Mouse (Mus musculus) left cerebral cortex, adult 18-20 months (tissue): Measurements from ENCODE around the gene Rplp2. TPM values are rescaled to one million over a fixed set of nuclear protein-coding genes. Genes with fewer than 3 reads are reported as not detected.

Experiments
- DNase-seq, 2 experiments: peaks; one replicate each; pipeline ENCODE4 v3.0.0; 2021 to 2022; ENCODE audit warnings: low spot score in 2 of 2, mixed read lengths in 1 of 2
- total RNA-seq, 2 experiments: library from RNA; stranded (reverse); gene quantifications; 2 replicates each; pipeline ENCODE4 v1.2.3; 2021

Gene Rplp2
- total RNA-seq, 2 experiments from 2014 or later: 555 to 600 TPM

- peak; percentile 62 to 77 for DNase-seq
These were observed 33.8 kb downstream of the Rplp2 start for GRCm38 (mm10) chr7:141480842-141481497.

- peak; percentile 50 to 60 for DNase-seq
These were observed 34.6 kb downstream of the Rplp2 start for GRCm38 (mm10) chr7:141481498-141482401.

GRCm38 (mm10) chr7:141482531-141483024 is 35.4 kb downstream of the Rplp2 start:
- no peak for DNase-seq

DNA sequence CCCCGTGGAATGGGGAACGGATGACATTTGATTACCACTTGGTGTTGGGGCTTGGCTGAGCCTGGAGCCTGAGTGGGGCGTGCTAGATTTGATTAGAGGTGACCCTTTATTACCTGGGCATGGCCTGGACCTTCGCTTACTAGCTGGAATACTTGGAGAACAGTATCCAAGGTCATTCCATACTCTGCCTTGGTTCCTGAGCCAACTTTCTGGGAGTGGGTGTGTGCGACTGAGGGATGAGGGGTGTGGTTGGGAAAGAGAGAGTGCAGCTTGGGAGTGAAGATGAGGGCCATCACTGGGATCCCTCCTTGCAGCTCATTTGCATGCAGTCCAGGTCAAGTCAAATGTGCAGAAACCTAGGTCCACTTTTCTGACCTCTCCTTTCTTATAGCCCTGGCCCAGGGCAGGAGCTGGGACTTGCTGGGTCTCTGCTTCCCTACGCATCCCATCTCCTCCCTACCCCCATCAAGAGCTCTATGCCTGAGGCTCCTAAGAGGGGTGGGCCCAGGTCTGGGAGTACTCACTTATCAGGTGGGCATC is 36.0 kb downstream of the Rplp2 start:
- no peak for DNase-seq

DNA sequence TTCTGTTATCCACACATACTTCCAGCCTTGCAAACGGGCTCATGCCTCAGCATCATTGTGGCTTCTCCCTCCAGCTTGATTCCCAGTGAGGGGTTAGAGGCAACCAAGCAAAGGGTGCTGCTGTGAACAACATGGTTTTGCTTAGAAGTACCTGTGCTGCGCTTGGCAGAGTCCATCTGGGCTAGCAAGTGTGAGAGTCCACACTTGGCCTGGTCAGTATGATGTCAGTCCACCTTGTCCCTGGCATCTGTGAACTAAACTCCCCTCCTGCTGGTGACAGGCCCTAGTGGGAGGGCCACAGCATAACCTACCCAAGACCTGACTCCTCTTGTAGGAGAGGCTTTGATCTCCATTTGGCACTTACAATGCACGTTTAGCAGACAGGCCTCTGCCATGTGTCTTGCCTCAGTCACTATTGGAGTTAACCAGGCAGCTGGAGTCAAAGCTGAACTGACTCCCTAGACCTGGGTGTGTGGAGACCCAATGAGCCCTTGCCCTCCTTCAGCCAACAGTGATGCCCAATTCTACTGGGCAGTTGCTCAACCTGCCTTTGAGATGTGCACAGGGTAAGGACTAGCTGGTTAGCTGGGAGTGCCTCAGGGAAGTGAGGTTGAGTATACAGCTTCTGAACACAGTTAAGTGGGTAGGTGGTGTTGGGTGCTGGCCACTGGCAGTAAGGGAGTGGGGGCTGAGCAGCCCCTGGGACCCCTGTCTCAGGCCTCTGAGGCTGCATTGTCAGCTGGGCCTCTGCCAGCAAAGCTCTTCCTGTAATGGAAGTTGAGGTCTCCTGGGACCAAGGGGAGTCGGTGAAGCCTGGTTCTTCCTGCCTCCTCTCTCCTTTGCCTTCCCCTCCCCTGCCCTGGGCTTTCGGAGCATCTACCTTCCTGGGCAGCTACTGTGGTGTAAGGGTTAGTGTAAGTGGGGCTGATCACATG is 37.3 kb downstream of the Rplp2 start:
- no peak for DNase-seq

DNA sequence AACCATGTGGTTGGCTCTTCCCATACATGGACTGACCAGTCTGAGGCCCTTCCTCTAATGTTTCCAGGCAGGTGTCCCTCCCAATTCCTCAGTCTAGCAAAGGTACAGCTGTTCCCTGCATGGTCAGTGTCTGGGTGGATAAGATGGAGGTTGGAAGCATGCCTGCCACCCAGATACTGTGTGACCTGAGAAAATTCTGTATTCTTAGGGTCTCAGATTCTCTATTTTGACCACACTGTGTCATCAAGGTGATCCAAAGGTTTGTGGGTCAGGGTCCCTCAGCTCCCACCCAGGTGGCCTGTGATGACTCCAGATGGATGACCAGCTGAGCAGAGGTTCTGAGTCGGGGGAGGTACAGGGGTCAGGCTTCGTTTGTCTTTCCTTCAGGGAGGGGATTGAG is 38.0 kb downstream of the Rplp2 start:
- no peak for DNase-seq

DNA sequence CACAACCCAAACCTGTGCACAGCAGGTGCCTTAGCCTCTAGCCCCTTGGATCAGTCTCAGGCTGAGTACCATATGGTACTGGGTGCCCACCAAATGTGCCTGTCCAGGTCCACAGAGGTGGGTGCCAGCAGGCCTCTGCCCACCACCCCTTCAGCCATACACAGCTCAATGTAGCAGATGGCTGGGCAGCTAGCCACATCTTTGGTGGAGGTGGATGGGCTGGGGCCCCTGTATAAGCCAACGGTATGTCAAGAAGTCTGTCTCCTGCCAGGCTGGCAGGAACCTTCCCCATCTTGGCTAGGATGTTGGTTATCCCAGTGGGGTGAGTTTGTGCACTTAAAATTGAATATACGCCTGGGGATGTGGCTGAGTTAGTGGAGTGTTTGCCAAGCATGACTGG is 38.4 kb downstream of the Rplp2 start:
- DNase-seq: no peak

- DNase-seq: no peak
These were observed 39.1 kb downstream of the Rplp2 start for GRCm38 (mm10) chr7:141486239-141486638.

GRCm38 (mm10) chr7:141487141-141487540 is 40.0 kb downstream of the Rplp2 start:
- no peak for DNase-seq

DNA sequence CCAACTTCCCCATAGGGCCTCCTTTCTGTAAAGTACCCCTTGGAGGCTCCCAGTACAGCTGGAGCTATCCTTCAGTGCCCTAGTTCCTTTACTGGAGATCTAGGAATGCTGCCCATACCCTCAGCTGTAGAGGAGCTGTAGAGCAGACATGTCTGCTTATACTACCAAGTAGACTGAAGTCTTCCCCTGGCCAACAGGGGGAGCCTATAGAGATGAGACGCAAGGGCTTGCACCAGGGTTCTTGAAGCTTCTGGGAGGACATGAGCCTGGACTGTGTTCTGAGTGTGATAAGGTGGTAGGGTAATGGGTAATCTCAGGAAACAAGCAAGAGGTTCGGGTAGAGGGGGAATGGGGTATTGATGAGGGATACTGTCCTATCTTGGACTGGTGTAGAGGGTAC is 44.0 kb downstream of the Rplp2 start:
- DNase-seq: no peak

GRCm38 (mm10) chr7:141492738-141493137 is 45.6 kb downstream of the Rplp2 start:
- DNase-seq: no peak

DNA sequence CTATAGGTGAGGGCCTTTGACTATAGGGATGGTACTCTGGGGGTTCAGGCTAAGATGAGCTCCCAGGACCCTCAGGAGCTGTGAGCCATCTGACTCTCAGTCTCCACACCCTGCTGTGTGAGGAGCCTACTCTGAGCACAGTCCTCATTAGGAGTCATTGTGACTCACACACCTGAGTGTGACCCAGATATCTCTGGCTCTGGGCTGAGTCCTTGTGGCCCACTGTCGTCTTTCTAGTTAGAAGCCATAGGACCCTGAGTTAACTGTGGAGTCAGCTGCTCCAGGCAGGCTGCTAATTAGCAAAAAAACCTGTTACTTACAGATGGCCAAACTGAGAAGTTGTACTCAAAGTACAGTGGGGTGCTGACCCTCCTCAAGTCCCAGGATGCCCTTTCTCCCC is 46.6 kb downstream of the Rplp2 start:
- no peak for DNase-seq

GRCm38 (mm10) chr7:141495379-141495778 is 48.2 kb downstream of the Rplp2 start:
- DNase-seq: no peak

DNA sequence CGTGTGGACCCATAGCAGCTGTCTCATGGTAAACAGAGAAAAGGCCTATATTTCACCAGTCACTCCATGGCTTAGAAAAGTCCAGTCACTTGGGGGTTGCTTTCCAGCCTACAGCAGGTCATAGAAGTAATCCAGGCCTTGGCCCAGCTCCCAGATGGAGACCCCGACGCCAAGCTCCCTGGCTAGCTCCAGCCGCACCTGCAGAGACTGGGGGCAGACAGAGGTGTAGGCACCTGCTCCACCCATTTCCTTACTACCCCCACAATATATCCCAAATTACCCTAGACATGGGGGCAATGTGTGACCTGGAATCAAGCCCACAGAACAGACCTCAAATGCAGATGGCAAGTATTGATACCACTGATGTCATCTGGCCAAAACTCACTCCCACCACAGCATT is 48.8 kb downstream of the Rplp2 start:
- no peak for DNase-seq

- no peak for DNase-seq
These were observed 50.4 kb downstream of the Rplp2 start for GRCm38 (mm10) chr7:141497600-141497999.

Other genes starting within 250 kb of the Rplp2 start
- not detected for gene Lmntd2, start 233.3 kb upstream of the Rplp2 start, total RNA-seq
- 1 to 10 TPM; 1.4 to 2.5 TPM for gene Rassf7, start 231.5 kb upstream of the Rplp2 start, total RNA-seq
- gene Phrf1, start 218.6 kb upstream of the Rplp2 start, total RNA-seq: 10 to 100 TPM; 73.6 to 75.1 TPM
- 1 to 10 TPM in 1 of 2 experiments, under 1 TPM in 1; 1.00 to 2.0 TPM for gene Irf7, start 180.9 kb upstream of the Rplp2 start, total RNA-seq
- not detected for gene Cdhr5, start 170.6 kb upstream of the Rplp2 start, total RNA-seq
- gene Sct, start 168.2 kb upstream of the Rplp2 start, total RNA-seq: not detected
- under 1 TPM; 0.33 to 0.66 TPM for gene Drd4, start 155.4 kb upstream of the Rplp2 start, total RNA-seq
- 10 to 100 TPM; 62.8 to 70.5 TPM for gene Deaf1, start 119.7 kb upstream of the Rplp2 start, total RNA-seq
- gene Tmem80, start 119.6 kb upstream of the Rplp2 start, total RNA-seq: 10 to 100 TPM; 24.6 to 34.6 TPM
- 1 to 10 TPM; 3.5 to 6.3 TPM for gene Eps8l2, start 108.5 kb upstream of the Rplp2 start, total RNA-seq
- 100 to 1,000 TPM in 1 of 2 experiments, 10 to 100 TPM in 1; 96.6 to 104 TPM for gene Taldo1, start 55.2 kb upstream of the Rplp2 start, total RNA-seq
- 10 to 100 TPM; 40.4 to 45.1 TPM for gene Gatd1, start 33.2 kb upstream of the Rplp2 start, total RNA-seq
- gene Cend1, start 17.9 kb upstream of the Rplp2 start, total RNA-seq: 100 to 1,000 TPM; 274 to 309 TPM
- 100 to 1,000 TPM; 251 to 254 TPM for gene Slc25a22, start 9.5 kb upstream of the Rplp2 start, total RNA-seq
- gene Pidd1, start 3.3 kb upstream of the Rplp2 start, total RNA-seq: 1 to 10 TPM; 1.1 to 1.4 TPM
- gene Pnpla2, start 7.8 kb downstream of the Rplp2 start, total RNA-seq: 10 to 100 TPM; 23.6 to 24.8 TPM
- 1 to 10 TPM; 3.7 to 4.5 TPM for gene Cracr2b, start 13.7 kb downstream of the Rplp2 start, total RNA-seq
- 10 to 100 TPM; 28.9 to 29.1 TPM for gene Cd151, start 20.0 kb downstream of the Rplp2 start, total RNA-seq
- 10 to 100 TPM; 36.6 to 41.6 TPM for gene Polr2l, start 27.8 kb downstream of the Rplp2 start, total RNA-seq
- 10 to 100 TPM; 10.3 to 11.6 TPM for gene Tspan4, start 27.9 kb downstream of the Rplp2 start, total RNA-seq
- 10 to 100 TPM; 60.4 to 72.2 TPM for gene Chid1, start 92.5 kb downstream of the Rplp2 start, total RNA-seq
- 100 to 1,000 TPM; 198 to 218 TPM for gene Ap2a2, start 114.8 kb downstream of the Rplp2 start, total RNA-seq
- gene Muc6, start 207.9 kb downstream of the Rplp2 start, total RNA-seq: not detected
- gene Muc2, start 243.0 kb downstream of the Rplp2 start, total RNA-seq: under 1 TPM; 0.14 to 0.28 TPM